Mouse (Mus musculus): ENCODE data around the gene Fam20b. TPM values are rescaled to one million over a fixed set of nuclear protein-coding genes. Genes with fewer than 3 reads are reported as not detected.

Fam20b gene
- polyA plus RNA-seq, 1 experiment, result 25.9 TPM

DNA sequence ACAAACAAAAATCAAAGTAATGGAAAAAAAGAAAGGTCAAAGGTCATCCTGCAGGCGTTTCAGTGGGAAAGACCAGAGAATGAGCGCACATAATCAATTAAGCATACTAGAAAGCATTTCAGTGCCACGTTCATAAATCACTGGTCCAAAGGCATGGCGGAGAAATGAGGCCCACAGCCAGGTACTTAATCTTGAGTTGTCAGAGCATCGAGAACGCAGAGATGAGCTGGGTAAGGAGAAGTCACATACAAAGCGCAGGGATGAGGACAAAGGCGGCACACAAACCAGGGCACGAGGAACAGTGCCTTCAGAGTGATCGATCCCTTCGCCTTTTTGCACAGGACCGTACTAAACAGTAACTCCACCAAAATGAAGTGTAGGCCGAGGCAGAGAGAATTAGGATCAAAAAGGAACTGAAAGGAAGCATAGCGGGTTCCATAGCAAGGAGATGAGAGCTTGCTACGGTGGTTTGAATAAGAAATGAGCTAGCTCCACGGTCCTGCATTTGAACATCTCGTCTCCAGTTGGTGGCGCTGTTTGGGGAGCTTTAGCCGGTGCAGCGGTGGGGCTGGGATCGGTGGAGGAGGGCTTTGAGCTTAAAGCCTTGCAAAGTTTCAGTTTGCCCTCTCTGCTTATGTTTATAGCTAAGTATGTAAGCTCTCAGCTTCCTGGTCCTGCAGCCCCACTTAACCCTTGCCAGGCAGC, 33.3 kb upstream of the Fam20b start:
- peak; percentile 78 for TF ChIP-seq CTCF (IDR thresholded peaks at IDR 0.05; ENCODE audit: insufficient read depth, low read length)
- TF ChIP-seq POLR2A (IDR thresholded peaks at IDR 0.05; ENCODE audit: borderline replicate concordance, extremely low read depth, low read depth, low read length), result no peak
- DNase-seq, result peak; percentile 62
- H3K4me3 ChIP-seq (replicated peaks; ENCODE audit: extremely low read depth, low read depth, low read length), result peak overlapping the region; percentile 54
- 10% methylated on average over 21 of the region's 21 CpGs for WGBS
- peaks cover 4% of the 10 kb centered on the region for H3K4me1 ChIP-seq (ENCODE audit: control insufficient read depth, insufficient read depth, low read length)

DNA sequence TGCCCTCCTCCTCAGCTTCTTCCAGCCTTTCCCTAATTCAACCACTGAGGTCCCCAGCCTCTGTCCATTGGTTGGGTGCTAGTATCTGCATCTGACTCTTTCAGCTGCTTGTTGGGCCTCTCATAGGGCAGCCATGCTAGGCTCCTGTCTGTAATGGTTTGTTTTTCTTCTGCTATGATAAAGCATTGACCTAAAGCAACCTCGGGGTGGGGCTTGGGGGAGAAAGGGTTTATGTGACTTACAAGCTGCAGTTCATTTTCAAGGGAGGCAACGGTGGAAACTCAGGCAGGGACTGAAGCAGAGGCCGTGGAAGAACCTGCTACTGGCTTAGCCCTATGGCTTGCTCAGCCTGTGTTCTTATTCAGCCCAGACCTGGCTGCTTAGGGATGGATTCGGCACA, 31.4 kb upstream of the Fam20b start:
- TF ChIP-seq CTCF (IDR thresholded peaks at IDR 0.05; ENCODE audit: insufficient read depth, low read length) (no peak), POLR2A (IDR thresholded peaks at IDR 0.05; ENCODE audit: borderline replicate concordance, extremely low read depth, low read depth, low read length) (no peak)
- H3K4me3 ChIP-seq (replicated peaks; ENCODE audit: extremely low read depth, low read depth, low read length), result no peak overlapping the region
- WGBS, result 67% methylated on average over 4 of the region's 4 CpGs
- peaks cover 4% of the 10 kb centered on the region for H3K4me1 ChIP-seq (ENCODE audit: control insufficient read depth, insufficient read depth, low read length)
- no peak for DNase-seq

DNA sequence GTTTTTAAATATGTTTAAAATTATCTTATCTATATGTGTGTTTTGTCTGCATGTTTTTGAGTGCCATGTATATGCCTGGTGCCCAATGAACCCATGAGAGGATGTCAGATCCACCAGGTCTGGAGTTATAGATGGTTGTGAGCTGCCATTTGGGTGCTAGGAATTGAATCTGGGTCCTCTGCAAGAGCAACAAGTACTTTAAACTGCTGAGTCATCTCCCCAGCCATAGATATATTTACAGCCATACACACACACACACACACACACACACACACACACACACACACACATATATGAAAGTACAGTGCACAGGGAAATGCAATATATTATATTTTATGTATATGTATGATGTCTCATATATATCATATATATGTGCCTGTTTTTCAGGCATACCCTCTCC, 30.2 kb upstream of the Fam20b start:
- peaks cover 4% of the 10 kb centered on the region for H3K4me1 ChIP-seq (ENCODE audit: control insufficient read depth, insufficient read depth, low read length)
- no peak for TF ChIP-seq POLR2A (IDR thresholded peaks at IDR 0.05; ENCODE audit: borderline replicate concordance, extremely low read depth, low read depth, low read length)
- no peak for TF ChIP-seq CTCF (IDR thresholded peaks at IDR 0.05; ENCODE audit: insufficient read depth, low read length)
- no peak overlapping the region for H3K4me3 ChIP-seq (replicated peaks; ENCODE audit: extremely low read depth, low read depth, low read length)
- no peak for DNase-seq

DNA sequence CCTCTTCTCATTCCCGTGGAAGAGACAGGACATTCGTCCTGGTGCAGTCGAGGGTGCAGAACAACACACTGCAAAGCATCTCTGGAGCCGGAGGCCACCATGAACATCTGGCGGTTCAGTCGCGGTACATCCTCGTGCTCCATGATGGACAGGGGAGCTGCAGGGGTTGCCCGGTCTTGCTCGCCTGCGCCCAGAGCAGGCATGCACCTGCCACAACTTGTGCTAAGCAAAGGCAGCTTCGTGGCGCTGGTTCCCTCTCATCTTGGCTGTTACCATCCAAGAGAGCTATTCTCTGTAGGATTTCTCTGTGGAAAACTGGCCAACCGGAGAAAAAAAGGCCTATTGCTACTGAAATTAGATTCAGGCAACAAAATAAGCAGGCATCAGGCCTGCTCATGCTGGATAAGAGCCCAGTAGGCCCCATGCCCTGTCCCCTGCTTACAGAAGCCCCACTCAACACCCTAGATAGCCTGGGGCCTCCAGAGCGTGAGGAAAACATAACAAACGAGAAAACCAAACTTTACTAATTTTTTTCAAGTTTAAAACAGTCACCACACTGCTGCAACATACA, 29.6 kb upstream of the Fam20b start:
- Histone ChIP-seq H3K4me1 (ENCODE audit: control insufficient read depth, insufficient read depth, low read length) (peaks cover 4% of the 10 kb centered on the region), H3K4me3 (replicated peaks; ENCODE audit: extremely low read depth, low read depth, low read length) (no peak overlapping the region)
- no peak for TF ChIP-seq POLR2A (IDR thresholded peaks at IDR 0.05; ENCODE audit: borderline replicate concordance, extremely low read depth, low read depth, low read length)
- no peak for TF ChIP-seq CTCF (IDR thresholded peaks at IDR 0.05; ENCODE audit: insufficient read depth, low read length)
- WGBS, result 83% methylated on average over 16 of the region's 16 CpGs
- DNase-seq, result no peak

DNA sequence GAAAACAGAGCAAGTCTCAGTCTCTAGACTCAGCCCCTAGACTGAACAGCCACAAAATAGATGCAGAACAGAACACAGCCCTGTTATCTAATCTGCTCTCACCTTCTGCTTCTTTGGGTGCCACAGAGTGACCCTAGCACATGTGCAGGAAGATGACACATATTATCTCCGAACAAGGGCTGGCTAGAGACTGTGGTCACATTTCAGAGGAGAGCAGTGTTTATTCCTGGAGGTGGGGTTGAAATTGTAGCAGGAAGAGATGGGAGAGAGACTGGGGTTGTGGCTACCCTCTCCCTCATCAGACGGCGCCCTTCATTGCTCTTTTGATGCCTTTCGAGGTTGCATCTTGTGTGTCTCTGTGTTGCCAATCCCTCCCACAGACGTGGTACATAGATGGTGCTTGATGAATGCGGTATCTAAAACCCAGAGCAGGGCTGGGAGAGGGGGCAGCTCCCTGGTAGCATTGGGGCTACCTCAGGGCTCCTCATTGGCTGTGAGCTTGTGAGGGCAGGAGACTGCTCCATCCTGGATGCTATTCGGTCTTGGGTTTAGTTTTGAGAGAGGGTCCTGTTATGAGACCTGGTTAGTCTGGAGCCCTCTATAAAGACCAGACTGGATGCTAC, 26.4 kb upstream of the Fam20b start:
- 65% methylated on average over 7 of the region's 7 CpGs for WGBS
- no peak for TF ChIP-seq POLR2A (IDR thresholded peaks at IDR 0.05; ENCODE audit: borderline replicate concordance, extremely low read depth, low read depth, low read length)
- no peak for TF ChIP-seq CTCF (IDR thresholded peaks at IDR 0.05; ENCODE audit: insufficient read depth, low read length)
- Histone ChIP-seq H3K4me3 (replicated peaks; ENCODE audit: extremely low read depth, low read depth, low read length) (no peak overlapping the region), H3K4me1 (ENCODE audit: control insufficient read depth, insufficient read depth, low read length) (no peaks in the 10 kb centered on the region)
- no peak for DNase-seq

DNA sequence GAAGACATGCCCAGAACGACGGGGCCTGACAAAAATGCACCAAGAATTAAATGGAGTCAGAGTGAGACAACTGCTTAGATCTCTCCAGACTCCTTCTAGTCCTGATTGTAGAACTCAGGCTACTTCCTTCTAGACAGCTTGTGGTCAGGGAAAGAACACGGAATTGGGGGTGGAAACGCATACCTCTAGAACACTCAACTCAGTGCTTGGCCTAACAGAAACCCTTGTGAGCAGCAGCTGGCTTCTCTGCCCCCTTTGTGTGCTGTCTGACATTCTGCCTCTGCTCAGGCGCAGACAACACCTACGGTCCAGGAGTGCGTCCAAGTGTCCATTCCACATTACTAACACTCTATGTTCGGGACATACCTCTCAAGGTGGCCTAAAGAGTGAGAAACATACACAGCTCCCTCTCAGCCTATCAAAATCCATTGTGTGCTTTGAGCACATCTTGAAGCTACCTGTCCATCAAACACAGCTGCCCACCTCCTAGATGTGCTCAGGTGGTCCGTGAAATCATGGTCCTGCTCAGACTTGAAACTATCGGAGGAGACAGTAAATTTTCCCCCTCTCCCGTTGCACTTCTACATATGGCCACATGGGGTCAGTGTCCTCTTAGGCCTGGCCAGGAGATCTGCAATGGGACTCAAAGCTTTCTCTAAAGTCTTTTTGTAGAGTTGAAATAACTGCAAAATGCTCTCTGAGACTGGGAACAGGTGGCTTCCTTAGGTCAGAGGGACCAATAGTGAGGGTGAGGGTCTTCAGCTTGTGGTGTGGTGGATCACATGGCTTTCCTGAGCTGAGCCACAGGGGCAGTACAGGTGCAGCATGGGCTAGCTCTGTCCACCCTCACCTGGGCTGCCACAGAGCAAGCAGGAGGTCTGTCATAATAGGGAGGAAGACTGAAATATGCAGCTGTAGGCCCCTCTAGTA, 22.9 kb upstream of the Fam20b start:
- TF ChIP-seq CTCF (IDR thresholded peaks at IDR 0.05; ENCODE audit: insufficient read depth, low read length) (peak; percentile 87), POLR2A (IDR thresholded peaks at IDR 0.05; ENCODE audit: borderline replicate concordance, extremely low read depth, low read depth, low read length) (no peak)
- whole genome bisulfite sequencing, result 42% methylated on average over 11 of the region's 11 CpGs
- peak; percentile 69 for DNase-seq
- Histone ChIP-seq H3K4me1 (ENCODE audit: control insufficient read depth, insufficient read depth, low read length) (no peaks in the 10 kb centered on the region), H3K4me3 (replicated peaks; ENCODE audit: extremely low read depth, low read depth, low read length) (no peak overlapping the region)

DNA sequence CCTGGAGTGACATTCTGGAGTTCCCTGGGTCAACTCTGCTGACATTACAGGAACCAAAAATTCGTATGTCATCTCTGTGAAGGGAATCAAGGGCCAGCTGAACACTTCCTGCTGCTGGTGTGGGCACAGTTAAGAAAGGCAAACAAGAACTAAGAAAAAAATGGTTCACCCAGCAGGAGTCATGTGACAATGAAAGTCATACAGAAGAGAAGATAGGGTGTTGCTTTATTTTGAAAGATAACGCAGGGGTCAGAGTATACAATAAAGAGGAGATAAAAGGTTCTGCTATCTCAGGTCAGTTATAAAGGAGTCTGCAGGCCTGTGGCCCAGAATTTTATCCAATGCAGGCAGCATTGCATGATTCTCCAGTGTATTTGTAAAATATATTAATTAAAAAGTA, 16.9 kb upstream of the Fam20b start:
- 46% methylated on average over 2 of the region's 2 CpGs for WGBS
- Histone ChIP-seq H3K4me3 (replicated peaks; ENCODE audit: extremely low read depth, low read depth, low read length) (no peak overlapping the region), H3K4me1 (ENCODE audit: control insufficient read depth, insufficient read depth, low read length) (no peaks in the 10 kb centered on the region)
- no peak for DNase-seq
- TF ChIP-seq CTCF (IDR thresholded peaks at IDR 0.05; ENCODE audit: insufficient read depth, low read length), result no peak
- no peak for TF ChIP-seq POLR2A (IDR thresholded peaks at IDR 0.05; ENCODE audit: borderline replicate concordance, extremely low read depth, low read depth, low read length)

DNA sequence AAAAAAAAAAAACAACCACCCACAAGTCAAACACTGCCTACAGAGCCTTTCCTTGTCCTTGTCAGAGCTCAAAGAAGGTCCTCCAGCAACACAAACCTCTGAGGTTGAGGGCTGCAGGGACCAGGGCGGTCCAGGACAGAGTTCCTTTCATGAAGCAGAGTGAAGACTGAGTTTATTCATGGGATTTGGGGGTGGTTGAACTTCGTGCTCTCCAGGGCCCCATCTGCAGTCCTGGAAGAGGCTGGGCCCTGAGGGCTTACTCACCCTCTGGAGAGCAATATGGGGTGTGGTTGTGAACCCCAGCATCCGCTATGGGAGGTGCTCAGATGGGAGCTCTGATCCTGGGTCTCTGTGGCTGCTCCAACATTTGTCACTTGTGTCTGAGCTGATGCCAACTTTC, 15.1 kb upstream of the Fam20b start:
- H3K4me3 ChIP-seq (replicated peaks; ENCODE audit: extremely low read depth, low read depth, low read length), result no peak overlapping the region
- TF ChIP-seq CTCF (IDR thresholded peaks at IDR 0.05; ENCODE audit: insufficient read depth, low read length) (no peak), POLR2A (IDR thresholded peaks at IDR 0.05; ENCODE audit: borderline replicate concordance, extremely low read depth, low read depth, low read length) (no peak)
- DNase-seq, result no peak
- H3K4me1 ChIP-seq (ENCODE audit: control insufficient read depth, insufficient read depth, low read length), result no peaks in the 10 kb centered on the region
- WGBS, result 71% methylated on average over 3 of the region's 3 CpGs

DNA sequence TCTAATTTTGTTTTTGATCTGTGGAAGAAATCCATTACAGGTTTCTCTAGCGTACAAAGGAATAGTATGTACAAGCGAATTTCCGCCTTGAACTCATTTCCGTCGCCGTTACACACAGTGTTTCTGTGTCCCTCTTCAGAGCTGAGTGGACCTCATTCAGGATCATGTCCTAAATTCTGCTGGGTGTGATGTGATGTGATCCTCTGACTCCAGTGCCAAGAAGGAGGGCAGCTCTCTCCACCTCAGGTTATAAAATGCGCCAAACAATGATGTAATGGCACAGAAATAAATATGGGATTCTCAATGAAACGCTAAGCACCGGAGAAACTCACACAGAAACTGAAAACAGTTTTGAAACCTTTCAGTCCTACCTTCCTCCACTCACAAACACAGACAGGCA, 14.7 kb upstream of the Fam20b start:
- 79% methylated on average over 9 of the region's 9 CpGs for WGBS
- no peak for DNase-seq
- no peaks in the 10 kb centered on the region for H3K4me1 ChIP-seq (ENCODE audit: control insufficient read depth, insufficient read depth, low read length)
- TF ChIP-seq POLR2A (IDR thresholded peaks at IDR 0.05; ENCODE audit: borderline replicate concordance, extremely low read depth, low read depth, low read length) (no peak), CTCF (IDR thresholded peaks at IDR 0.05; ENCODE audit: insufficient read depth, low read length) (no peak)
- H3K4me3 ChIP-seq (replicated peaks; ENCODE audit: extremely low read depth, low read depth, low read length), result no peak overlapping the region

Measured in lung, adult 2 months (tissue).